Mouse (Mus musculus): ENCODE results near the gene Adam15.

The Adam15 gene

GRCm38 (mm10) chr3:89383651-89384255 is 34.0 kb upstream of the Adam15 start:
- DNase-seq (ENCODE audit: low read depth, low spot score) = no peak

GRCm38 (mm10) chr3:89382950-89383349 is 33.2 kb upstream of the Adam15 start:
- DNase-seq (ENCODE audit: low read depth, low spot score) = no peak

GRCm38 (mm10) chr3:89382033-89382882 is 32.5 kb upstream of the Adam15 start:
- DNase-seq (ENCODE audit: low read depth, low spot score) = no peak

GRCm38 (mm10) chr3:89381233-89381632 is 31.4 kb upstream of the Adam15 start:
- no peak for DNase-seq (ENCODE audit: low read depth, low spot score)

GRCm38 (mm10) chr3:89380711-89381110 is 30.9 kb upstream of the Adam15 start:
- no peak for DNase-seq (ENCODE audit: low read depth, low spot score)

GRCm38 (mm10) chr3:89380291-89380690 is 30.5 kb upstream of the Adam15 start:
- no peak for DNase-seq (ENCODE audit: low read depth, low spot score)

GRCm38 (mm10) chr3:89379388-89380131 is 29.8 kb upstream of the Adam15 start:
- no peak for DNase-seq (ENCODE audit: low read depth, low spot score)

GRCm38 (mm10) chr3:89378394-89379067 is 28.7 kb upstream of the Adam15 start:
- no peak for DNase-seq (ENCODE audit: low read depth, low spot score)

GRCm38 (mm10) chr3:89377831-89378230 is 28.0 kb upstream of the Adam15 start:
- no peak for DNase-seq (ENCODE audit: low read depth, low spot score)

GRCm38 (mm10) chr3:89373581-89374231 is 23.9 kb upstream of the Adam15 start:
- no peak for DNase-seq (ENCODE audit: low read depth, low spot score)

GRCm38 (mm10) chr3:89367338-89367737 is 17.5 kb upstream of the Adam15 start:
- no peak for DNase-seq (ENCODE audit: low read depth, low spot score)

- no peak for DNase-seq (ENCODE audit: low read depth, low spot score)
Observed at GRCm38 (mm10) chr3:89365486-89366414, 16.0 kb upstream of the Adam15 start.

- DNase-seq (ENCODE audit: low read depth, low spot score) = no peak
Observed at GRCm38 (mm10) chr3:89365153-89365485, 15.3 kb upstream of the Adam15 start, which contains the start of gene Dcst1. TSS of gene Dcst1 (minus strand) at chr3:89365253.

- no peak for DNase-seq (ENCODE audit: low read depth, low spot score)
Observed at GRCm38 (mm10) chr3:89364631-89365030, 14.8 kb upstream of the Adam15 start.

GRCm38 (mm10) chr3:89361675-89362074 is 11.9 kb upstream of the Adam15 start, which contains the start of gene Dcst2:
TSS of gene Dcst2 (plus strand) at chr3:89361975.
- no peak for DNase-seq (ENCODE audit: low read depth, low spot score)

GRCm38 (mm10) chr3:89360237-89360636 is 10.4 kb upstream of the Adam15 start:
- DNase-seq (ENCODE audit: low read depth, low spot score) = no peak

- no peak for DNase-seq (ENCODE audit: low read depth, low spot score)
Observed at GRCm38 (mm10) chr3:89359630-89360029, 9.8 kb upstream of the Adam15 start.

GRCm38 (mm10) chr3:89356029-89356428 is 6.2 kb upstream of the Adam15 start:
- DNase-seq (ENCODE audit: low read depth, low spot score) = no peak

GRCm38 (mm10) chr3:89355512-89355902 is 5.7 kb upstream of the Adam15 start:
- DNase-seq (ENCODE audit: low read depth, low spot score) = no peak

- no peak for DNase-seq (ENCODE audit: low read depth, low spot score)
Observed at GRCm38 (mm10) chr3:89354816-89355511, 5.2 kb upstream of the Adam15 start.
